8 mouse cellular contexts compared by ENCODE assay signal in the genomic region with DNA sequence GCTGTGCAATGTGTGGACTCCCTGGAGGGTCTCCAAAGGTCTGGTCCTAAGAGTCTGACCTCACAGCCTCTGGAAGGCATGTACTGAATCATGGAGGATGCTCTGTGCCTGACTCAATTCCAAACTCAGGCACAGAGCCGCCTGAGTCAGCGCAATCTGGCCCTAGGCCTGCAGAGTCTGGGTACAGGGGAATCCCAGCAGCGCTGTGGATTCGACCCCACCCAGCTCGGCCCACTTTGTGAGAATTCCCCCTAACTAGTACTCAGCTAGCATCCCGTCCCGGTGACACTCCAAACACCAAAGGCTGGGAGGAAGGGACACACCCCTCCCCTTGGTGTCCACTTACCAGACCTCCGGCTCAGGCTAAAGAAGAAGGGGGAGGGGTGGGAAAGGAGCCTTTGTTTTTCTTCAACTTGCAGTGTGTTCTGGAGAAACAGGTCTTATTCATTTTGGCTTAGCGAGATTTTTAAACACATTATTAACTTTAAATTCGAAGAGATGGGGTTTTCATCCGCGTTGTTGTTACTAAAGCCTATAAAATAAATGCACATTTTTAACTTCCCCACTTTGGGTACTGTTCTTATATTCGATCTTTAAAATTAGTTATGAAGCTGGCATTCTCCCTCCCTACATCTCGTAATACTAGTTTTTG. TPM values are rescaled to one million over a fixed set of nuclear protein-coding genes. Genes with fewer than 3 reads are reported as not detected.
DNase-seq lines count a peak whose midpoint lies in the region; ATAC-seq and TF ChIP-seq lines count a peak whose summit lies in the region.

No protein-coding gene starts in this region.

- H3K4me2 ChIP-seq in lung, embryonic 14.5 days = peak overlapping the region; percentile 50
- peak overlapping the region; percentile 23; the same call in 1 of the 2 replicates for H3K4me2 ChIP-seq in midbrain, embryonic 16.5 days (ENCODE audit: low read length)

- no peak overlapping the region for H3K9ac ChIP-seq in lung, embryonic 14.5 days
- 0 out of 2 replicates have a peak overlapping the region, but pooled peaks have one; percentile 10 for H3K9ac ChIP-seq in midbrain, embryonic 16.5 days (ENCODE audit: low read depth, low read length)

- TF ChIP-seq CTCF in lung, embryonic 14.5 days (IDR thresholded peaks at IDR 0.05; ENCODE audit: low read depth) = no peak
- TF ChIP-seq CTCF in embryonic fibroblast, embryonic 13.5 days (IDR thresholded peaks at IDR 0.05; ENCODE audit: borderline replicate concordance, insufficient read depth, low read length) = no peak

- WGBS in lung, embryonic 14.5 days = 10% methylated on average over 14 of the region's 14 CpGs
- WGBS in midbrain, embryonic 16.5 days = 6% methylated on average over 14 of the region's 14 CpGs

- H3K4me3 ChIP-seq in lung, embryonic 14.5 days (ENCODE audit: low read depth, low read length) = no peak overlapping the region
- no peak overlapping the region for H3K4me3 ChIP-seq in embryonic fibroblast, embryonic 13.5 days (ENCODE audit: insufficient read depth, low read length)
- H3K4me3 ChIP-seq in midbrain, embryonic 16.5 days (ENCODE audit: low read depth, low read length) = no peak overlapping the region

- DNase-seq in lung, embryonic 14.5 days = peak; percentile 57
- DNase-seq in lung, postnatal 4 days = no peak
- peak; percentile 46 to 55 for DNase-seq in heart, postnatal 14 days
- no peak for DNase-seq in thymus, postnatal 10 days (ENCODE audit: low spot score in 2 of 2)
- DNase-seq in c-Kit-positive CD71-positive TER-119-positive erythroid progenitor cells, embryonic 14.5 days (ENCODE audit: low spot score) = no peak
- DNase-seq in layer of hippocampus, adult 11-12 months (ENCODE audit: low spot score) = no peak

- 0 out of 2 replicates have a peak, but pooled peaks cover 3% of the 10 kb centered on the region for H3K9me3 ChIP-seq in lung, embryonic 14.5 days (ENCODE audit: low read depth, low read length)
- no peaks in the 10 kb centered on the region for H3K9me3 ChIP-seq in midbrain, embryonic 16.5 days (replicated peaks; ENCODE audit: control insufficient read depth, low read length, poor library complexity, severe bottlenecking)

- no peaks in the 10 kb centered on the region for H3K36me3 ChIP-seq in lung, embryonic 14.5 days (ENCODE audit: insufficient read depth)
- no peaks in the 10 kb centered on the region for H3K36me3 ChIP-seq in midbrain, embryonic 16.5 days (ENCODE audit: control insufficient read depth, insufficient read depth, low read length)

- H3K27me3 ChIP-seq in lung, embryonic 14.5 days (ENCODE audit: insufficient read depth, low read length) = no peaks in the 10 kb centered on the region
- H3K27me3 ChIP-seq in midbrain, embryonic 16.5 days (ENCODE audit: control insufficient read depth, insufficient read depth, low read depth, low read length) = no peaks in the 10 kb centered on the region

- no peak for TF ChIP-seq POLR2A in embryonic fibroblast, embryonic 13.5 days (IDR thresholded peaks at IDR 0.05; ENCODE audit: low read depth, low read length)

- no peaks in the 10 kb centered on the region for H3K4me1 ChIP-seq in lung, embryonic 14.5 days (ENCODE audit: insufficient read depth)
- peaks cover 4% of the 10 kb centered on the region for H3K4me1 ChIP-seq in embryonic fibroblast, embryonic 13.5 days (ENCODE audit: control insufficient read depth, insufficient read depth, low read length)
- H3K4me1 ChIP-seq in midbrain, embryonic 16.5 days (ENCODE audit: control insufficient read depth, insufficient read depth, low read length) = no peaks in the 10 kb centered on the region

- intact Hi-C loops in heart, postnatal 14 days (cut with DNase I) = no loop called here

- H3K27ac ChIP-seq in lung, embryonic 14.5 days (ENCODE audit: low read depth) = no peak overlapping the region
- H3K27ac ChIP-seq in embryonic fibroblast, embryonic 13.5 days (ENCODE audit: insufficient read depth, low read length) = peak overlapping the region; percentile 64; the same call in 1 of the 2 replicates
- H3K27ac ChIP-seq in midbrain, embryonic 16.5 days (ENCODE audit: low read length) = no peak overlapping the region

- peak; percentile 52 for ATAC-seq in lung, embryonic 14.5 days (ENCODE audit: insufficient read depth)
- ATAC-seq in midbrain, embryonic 16.5 days = peak; percentile 62; the same call in 1 of the 2 replicates

RNA-seq across cellular contexts. Expression of gene Utrn, which starts 9.6 kb away (rescaled TPM):
- 66.1 and 67.9 TPM in 2 replicates for polyA plus RNA-seq in lung, embryonic 14.5 days (2014; fragmentation: Nextera tagmentation; extraction: Ambion mirVana)
- polyA plus RNA-seq in embryonic fibroblast, embryonic 13.5 days (2011; ENCODE audit: insufficient read length, low read depth, missing spikeins) = 104 and 132 TPM in 2 replicates
- 10 to 100 TPM; 69.6 to 72.4 TPM for total RNA-seq in heart, postnatal 14 days (2021)
- polyA plus RNA-seq in midbrain, embryonic 16.5 days (2015; fragmentation: Nextera tagmentation; extraction: Ambion mirVana) = 17.6 and 18.9 TPM in 2 replicates

Comparison
In these comparisons a context has a peak if more than half of its experiments do, and no peak if none do; other contexts are left out.
1. DNase-seq: peak in lung, embryonic 14.5 days (single experiment) and heart, postnatal 14 days (2 of 2); none in lung, postnatal 4 days (0 of 2), thymus, postnatal 10 days (0 of 2), c-Kit-positive CD71-positive TER-119-positive erythroid progenitor cells, embryonic 14.5 days (single experiment) and layer of hippocampus, adult 11-12 months (single experiment).